In genomic region chr10:93119809-93120208, GRCm38 (mm10) we compare ENCODE assay signal across 15 mouse cellular contexts. TPM values are rescaled to one million over a fixed set of nuclear protein-coding genes. Genes with fewer than 3 reads are reported as not detected.
DNase-seq lines count a peak whose midpoint lies in the region; ATAC-seq lines count a peak whose summit lies in the region.
"Had no signal": no experiment of that assay in that cellular context is flagged by ENCODE, and none has a peak within 500 bp of the region (broad histone marks: within the 10 kb centered on the region; RNA-seq: fewer than 3 reads in every experiment).

No protein-coding gene starts in this region.

- ATAC-seq in CD4-positive, CD25-positive, alpha-beta regulatory T cell, adult 4 months, result no peak

- peak; percentile 56 to 70 for DNase-seq in frontal cortex, postnatal 36 days (ENCODE audit: low spot score in 2 of 2)
- no peak for DNase-seq in frontal cortex, postnatal 10 days (ENCODE audit: low spot score in 2 of 2)
- peak; percentile 88 for DNase-seq in brain, adult 2 months (ENCODE audit: low read depth, low spot score)
- peak; percentile 69 for DNase-seq in layer of hippocampus, adult 9-11 months
- DNase-seq in right cerebral cortex, postnatal 10 days (ENCODE audit: low spot score in 2 of 2), result peak; percentile 70 to 79
- no peak for DNase-seq in lung, postnatal 36 days
- DNase-seq: B cell, adult 2 months; cerebellum, adult 18-20 months; gastrocnemius, postnatal 36 days; heart, postnatal 4 days; lung, adult 18-20 months; spleen, adult 18-20 months; thymus, postnatal 25 days had no signal

RNA-seq across cellular contexts. Expression of gene Cfap54, which starts 38.4 kb away (rescaled TPM):
- 1 to 10 TPM; 1.6 to 2.3 TPM for polyA plus RNA-seq in CD4-positive, CD25-positive, alpha-beta regulatory T cell, adult 4 months (2017; shearing (Covaris generic))
- polyA plus RNA-seq: macrophage had no signal

RNA-seq across cellular contexts. Expression of gene Cdk17, which starts 40.9 kb away (rescaled TPM):
- 10 to 100 TPM; 42.2 to 62.3 TPM for polyA plus RNA-seq in CD4-positive, CD25-positive, alpha-beta regulatory T cell, adult 4 months (2017; shearing (Covaris generic))

Comparison
In these comparisons a context has a peak if more than half of its experiments do, and no peak if none do; other contexts are left out.
1. DNase-seq: peak in frontal cortex, postnatal 36 days (2 of 2), brain, adult 2 months (single experiment), layer of hippocampus, adult 9-11 months (single experiment) and right cerebral cortex, postnatal 10 days (2 of 2); none in frontal cortex, postnatal 10 days (0 of 2) and lung, postnatal 36 days (single experiment).